Mouse (Mus musculus) cerebellum, adult 9-10 months (tissue): ENCODE results near the gene Gm10840.

Experiments used
- DNase-seq: peaks from one replicate; pipeline ENCODE4 v3.0.0; 2022

The Gm10840 gene

DNA sequence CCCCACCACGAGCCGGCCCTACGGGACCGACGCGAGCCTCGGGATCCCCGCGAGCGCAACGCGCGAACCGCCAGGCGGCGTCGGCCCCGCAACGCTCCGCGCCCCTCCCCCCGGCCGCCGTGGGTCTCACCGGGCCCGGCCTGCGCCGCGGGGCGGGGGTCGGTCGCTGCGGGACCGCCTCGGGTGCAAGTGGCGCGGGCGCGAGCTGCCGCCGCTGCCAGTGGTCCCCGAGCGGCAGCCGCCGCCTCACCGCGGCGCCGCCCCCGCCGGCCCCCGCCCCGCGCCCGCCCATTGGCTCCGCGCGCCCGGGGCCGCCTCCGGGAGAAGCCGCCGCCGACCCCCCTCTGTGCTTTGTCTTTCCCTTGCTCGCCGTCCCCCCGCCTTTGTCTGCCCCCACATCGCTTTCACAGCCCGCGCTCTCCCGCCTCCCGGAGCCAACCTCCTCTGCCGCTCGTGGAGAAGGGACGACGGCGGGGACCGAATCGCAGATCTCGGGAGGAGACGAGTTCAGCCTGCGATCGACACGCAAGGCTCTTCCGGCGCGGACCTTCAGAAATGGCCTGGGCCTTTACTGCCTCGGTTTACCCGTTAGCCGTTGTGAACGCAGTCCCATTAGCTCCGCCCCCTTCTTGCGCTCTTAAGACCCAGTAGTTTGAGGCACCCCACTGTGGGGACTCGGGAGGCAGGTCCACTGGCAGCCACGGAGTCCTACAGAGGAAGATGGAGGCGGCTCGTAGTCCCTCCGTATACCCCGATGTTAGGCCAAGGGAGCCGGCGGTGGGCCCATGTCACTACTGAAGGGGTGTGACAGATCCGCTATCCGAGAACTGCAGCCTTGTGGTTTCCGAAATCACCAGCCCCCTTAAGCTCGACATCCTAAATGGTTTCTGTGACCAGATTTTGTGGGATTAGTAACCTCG is 469 bp upstream of the Gm10840 start:
- DNase-seq = peak; percentile 84

DNA sequence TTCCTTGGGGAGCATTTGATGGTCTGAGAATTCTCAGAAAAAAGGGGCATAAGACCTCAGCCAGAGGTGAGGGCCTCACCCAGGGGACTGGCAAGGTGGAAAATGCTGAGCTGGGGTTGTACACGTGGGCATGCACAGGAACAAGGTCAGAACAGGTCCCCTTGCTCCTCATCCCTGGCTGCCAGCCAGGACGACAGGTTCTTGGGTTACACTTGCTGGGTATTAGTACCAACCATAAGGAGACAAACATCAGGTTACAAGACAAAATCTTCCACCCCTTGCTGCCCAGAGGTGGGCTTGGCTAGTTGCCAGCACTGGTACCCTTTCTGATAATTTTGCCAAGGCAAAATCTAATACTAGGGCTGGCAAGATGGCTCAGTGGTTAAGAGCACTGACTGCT is 1.6 kb downstream of the Gm10840 start:
- DNase-seq = no peak

DNA sequence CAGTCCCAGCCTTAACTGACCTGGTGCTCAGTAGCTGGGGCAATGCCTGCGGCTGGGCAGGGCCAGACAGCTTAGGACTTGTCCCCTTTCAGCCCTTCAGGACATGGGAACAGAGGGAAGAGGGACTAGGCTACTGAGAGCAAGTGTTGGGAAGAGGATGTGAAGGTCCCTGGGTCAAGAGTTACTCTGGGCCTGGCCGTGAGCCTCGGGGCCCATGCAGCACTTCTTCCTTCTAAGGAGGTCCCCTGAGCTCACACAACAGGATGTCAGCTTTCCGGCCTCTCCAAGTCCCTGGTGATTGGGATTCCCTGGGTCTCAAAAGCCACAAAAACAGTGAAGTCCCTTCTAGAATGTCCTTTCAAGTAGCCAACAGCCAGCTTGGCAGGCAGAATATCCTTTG is 2.9 kb downstream of the Gm10840 start:
- DNase-seq = peak; percentile 23

DNA sequence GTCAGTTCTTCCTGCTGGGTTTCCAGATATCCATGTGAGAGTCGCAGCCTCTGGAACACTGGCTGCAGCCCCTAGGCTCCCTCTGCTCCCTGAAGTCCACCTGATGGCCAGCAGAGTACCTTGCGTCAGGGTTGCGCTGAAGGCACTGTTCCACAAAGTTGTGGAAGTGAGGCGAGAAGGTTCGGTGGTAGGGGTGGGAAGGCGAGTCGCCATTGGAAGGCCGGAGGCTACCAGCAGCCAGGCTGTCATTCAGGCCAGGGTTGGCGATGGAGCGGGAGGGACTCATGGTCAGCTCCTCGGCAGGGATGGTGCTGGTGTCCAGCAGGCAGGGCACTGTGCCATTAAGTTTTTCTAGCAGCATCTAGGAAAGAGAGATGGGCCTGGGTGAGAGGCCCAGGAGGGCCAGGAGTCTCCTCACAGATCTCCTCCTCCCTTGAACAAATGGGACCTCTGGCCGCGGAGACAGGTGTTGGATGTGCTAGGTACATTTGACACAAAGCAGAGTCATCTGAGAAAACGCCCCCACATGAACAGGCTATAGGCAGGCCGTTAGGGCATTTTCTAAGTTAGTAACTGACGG is 4.0 kb downstream of the Gm10840 start:
- peak; percentile 29 for DNase-seq

DNA sequence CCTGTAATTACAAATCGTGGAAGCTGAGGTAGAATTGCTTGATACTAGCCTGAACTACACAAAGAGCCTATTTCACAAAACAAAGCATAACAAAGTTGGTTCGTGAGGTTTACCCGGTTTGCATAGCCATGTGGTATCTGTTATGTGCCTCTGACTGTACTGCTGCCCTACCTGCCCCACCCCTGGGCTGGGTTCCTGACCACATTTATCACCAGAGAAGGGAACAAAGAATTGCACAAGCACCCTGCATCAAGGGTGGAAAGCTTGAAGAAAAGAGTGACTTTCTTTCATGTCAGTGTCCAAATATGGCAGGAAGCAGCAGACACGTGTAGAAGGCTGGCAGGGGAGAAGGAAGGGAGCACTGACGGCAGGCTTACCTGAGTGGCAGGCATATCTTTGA is 6.8 kb downstream of the Gm10840 start:
- DNase-seq = no peak

DNA sequence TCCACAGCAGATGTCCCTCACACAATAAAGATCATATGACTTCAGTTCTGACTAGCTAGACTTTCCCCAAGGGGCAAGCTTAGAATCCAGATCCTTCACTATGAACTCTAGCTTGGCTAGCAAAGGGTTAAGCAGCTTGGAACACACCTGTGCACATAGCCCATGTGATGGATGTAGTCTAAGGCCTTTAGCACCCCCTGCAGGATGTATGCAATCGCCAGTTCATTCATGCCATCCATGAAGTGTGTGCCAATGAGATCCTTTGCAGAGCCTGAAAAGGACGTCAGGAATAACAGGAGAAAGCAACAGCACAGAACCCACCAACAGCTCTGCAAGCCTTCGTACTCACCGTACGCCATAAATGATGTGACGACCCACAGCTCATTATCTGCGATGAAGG is 10.2 kb downstream of the Gm10840 start:
- DNase-seq = no peak

DNA sequence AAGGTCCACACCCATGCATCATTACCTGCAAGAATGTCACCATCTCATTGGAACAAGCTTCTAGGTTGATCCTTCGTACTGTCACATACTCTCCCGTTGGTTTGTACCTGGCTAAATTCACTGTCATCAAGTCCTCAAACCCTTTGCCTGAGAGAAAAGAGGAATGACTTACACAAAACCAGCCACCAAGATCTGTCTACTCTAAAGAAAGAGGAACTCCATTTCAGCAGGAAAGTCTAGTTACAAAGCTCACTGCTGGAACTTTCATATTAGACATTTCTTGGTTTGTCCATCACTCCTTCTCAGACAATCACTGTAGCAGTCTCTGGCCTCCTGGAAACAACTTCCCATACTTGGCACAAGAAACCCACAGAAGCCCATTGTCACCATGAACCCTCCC is 12.6 kb downstream of the Gm10840 start:
- DNase-seq = no peak

DNA sequence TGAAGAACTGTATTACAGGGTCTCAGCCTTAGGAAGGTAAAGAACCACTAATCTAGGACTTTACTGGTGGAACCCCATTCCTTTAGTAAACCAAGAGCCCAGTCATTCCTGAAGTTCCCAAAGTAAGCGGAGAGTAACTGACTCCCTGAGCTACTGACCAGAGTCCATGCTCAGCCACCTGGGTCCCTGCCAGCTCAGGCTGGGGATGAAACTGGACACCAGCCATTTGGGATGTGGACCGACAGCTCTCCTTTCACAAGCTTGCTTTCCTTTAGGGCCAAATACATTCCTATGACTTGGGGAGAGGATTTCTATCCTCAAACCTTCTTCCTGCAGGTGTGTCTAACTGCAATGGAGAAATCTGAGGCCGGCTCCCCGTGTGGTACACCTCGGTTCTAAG is 13.7 kb downstream of the Gm10840 start:
- peak; percentile 76 for DNase-seq

DNA sequence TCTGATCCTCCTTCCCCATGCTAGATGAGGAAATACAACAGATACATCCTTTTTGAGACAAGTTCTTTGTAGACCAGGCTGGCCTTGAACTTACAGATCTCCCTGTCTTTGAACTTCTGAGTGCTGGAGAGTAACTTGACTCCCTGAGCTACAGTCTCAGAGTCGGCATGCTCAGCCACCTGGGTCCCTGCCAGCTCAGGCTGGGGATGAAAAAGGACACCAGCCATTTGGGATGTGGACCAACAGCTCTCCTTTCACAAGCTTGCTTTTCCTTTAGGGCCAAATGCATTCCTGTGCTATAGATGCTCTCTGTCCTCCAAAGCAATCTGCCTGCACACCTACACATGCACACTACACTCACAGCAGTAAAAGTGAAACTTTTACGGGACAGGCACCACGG is 14.4 kb downstream of the Gm10840 start:
- DNase-seq = peak; percentile 78

DNA sequence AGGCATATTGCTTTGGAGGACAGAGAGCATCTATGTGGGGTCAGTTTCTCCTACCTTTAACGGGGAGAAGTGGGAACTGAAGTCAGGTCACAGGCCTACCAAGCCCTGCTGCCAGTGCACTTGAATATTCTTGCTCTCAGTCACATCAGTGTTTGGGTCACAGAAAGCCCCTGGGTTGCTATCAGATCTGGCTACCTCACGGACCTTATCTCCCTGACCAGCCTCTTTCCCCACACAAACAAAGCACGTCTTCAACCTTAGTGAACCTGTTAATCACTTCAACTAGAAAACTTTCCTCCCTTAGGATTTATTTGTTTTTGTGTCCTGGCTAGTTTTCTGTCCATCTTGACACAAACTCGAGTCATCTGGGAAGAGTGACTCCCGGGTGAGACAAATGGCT is 15.7 kb downstream of the Gm10840 start:
- DNase-seq = no peak

DNA sequence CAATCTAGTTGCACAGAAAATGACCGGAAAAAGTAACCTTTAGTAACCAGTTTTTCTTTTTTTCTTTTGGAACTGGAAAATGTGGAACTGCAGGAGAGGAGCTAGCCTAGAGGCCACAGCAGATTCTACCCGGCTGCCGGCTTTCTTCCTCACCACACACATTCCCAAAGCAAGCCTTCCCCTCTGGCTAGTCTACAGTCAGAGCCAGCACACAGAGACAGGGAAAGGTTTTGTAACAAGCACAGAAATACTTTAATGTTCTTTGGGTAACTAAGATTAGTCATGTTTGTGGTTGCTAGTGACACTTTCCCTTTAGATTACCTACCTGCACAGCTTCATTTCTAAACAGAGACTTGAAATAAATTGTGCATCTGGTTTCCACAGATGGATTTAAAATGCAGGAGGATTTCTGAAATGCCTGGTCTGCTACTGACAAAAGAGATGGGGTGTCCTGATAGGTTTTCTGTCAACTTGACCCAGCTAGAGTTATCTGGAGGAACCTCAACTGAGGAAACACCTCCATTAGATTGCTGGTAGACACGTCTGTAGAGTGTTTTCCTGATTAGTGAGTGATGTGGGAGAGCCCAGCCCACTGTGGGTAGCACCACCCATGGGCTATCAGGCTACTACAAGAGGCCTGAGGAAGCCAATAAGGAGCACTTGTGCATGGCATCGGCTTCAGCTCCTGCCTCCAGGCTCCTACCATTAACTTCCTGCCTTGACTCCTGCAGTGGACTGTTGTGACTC is 17.6 kb downstream of the Gm10840 start:
- no peak for DNase-seq

DNA sequence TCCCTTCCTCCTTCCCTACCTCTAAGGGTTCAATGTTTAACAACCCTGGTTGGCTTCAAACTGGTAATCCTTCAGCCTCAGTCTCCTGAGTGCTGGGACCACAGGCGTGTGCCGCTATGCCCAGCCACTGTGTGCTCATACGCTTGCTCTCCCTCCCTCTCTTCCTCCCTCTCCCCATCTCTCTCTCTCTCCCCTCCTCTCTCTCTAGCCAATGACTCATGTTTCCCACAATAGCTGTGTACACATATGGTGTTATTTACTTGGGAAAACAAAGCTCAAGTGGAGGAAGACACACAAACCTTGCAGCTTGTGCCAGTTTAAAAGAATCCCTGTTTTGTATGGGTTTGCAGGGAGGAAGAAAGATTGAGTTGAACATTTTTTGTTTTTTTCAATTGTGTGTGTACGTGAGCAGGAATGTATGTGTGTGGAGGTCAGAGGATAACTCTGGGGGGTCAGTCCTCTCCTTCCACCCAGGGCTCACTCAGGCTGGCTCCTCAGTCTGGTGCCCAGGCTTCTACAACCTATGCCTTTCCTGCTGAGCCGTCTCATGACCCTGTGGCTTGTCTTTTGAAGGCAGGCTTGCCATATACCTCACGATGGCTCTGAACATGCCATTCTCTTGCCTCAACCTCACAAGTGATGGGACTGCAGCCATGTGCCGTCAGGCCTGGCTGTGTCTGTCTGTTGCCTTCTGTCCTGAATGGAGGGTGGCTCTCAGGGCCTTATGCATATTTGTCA is 19.2 kb downstream of the Gm10840 start:
- peak; percentile 93 for DNase-seq

DNA sequence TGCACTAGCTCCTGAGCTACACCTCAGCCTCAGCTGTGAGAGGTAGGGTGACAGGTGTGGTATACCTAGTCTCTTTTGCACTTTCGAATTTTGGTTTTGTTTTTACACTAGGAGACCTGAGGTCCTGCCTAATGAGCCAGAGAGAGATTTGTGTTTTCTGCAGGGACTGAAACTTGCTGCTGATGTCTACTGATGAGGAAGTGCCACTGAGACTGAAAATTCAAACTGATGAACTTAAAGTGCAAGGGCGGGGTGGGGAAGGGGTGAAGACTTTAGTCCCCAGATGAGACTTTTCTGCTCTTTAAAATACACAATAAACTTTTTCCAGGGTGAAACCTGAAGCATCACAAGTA is 19.8 kb downstream of the Gm10840 start:
- no peak for DNase-seq

DNA sequence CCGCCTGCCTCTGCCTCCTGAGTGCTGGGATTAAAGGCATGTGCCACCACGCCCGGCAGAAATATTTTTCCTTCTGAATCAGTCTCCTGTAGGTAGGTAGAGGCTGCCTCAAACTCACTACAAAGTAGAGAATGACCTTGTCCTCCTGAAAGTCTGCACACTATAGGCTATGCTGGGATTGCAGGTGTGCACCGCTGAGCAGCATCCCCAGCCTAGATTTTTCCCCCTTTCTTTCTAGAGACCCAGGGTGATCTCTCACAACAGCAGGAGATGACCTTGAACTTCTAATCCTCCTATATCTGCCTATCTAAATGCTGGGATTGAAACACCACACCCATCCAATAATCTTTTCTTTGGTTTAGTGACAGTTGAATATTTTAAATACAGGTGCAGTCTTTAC is 26.7 kb downstream of the Gm10840 start:
- DNase-seq = no peak

DNA sequence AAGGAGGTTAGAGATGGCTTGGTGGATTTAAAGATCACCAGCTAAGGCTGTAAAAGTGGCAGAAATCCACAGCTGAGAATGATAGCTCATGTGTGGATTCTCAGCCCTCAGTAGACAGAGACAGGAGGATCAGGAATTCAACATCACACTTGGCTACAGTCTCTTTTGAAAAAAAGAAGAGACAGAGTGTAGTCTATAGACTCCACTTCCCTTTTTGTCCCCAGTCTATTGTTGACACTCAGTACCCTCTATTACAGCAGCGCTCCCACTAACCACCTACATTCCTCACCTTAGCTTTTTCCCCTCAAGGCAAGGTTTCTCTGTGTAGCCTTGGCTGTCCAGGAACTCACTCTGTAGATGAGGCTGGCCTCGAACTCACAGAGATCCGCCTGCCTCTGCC is 31.1 kb downstream of the Gm10840 start:
- DNase-seq = no peak

DNA sequence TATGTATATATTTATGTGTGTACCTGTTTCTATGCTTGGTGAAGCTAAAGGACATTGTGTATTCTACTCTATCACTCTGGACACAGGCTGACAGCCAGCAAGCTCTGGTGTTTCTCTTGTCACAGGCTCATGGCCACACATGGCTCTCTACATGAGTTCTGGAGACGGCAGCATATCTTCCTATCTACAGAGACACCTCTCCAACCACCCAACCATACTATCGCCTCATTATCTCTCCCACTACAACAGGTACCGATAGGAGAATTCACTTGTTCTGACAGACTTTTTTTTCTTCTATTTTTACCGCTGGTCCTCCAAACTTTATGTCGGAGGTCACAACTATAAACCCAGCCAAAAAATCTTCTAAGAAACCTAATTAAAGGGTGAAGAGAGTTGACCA is 31.6 kb downstream of the Gm10840 start:
- no peak for DNase-seq

DNA sequence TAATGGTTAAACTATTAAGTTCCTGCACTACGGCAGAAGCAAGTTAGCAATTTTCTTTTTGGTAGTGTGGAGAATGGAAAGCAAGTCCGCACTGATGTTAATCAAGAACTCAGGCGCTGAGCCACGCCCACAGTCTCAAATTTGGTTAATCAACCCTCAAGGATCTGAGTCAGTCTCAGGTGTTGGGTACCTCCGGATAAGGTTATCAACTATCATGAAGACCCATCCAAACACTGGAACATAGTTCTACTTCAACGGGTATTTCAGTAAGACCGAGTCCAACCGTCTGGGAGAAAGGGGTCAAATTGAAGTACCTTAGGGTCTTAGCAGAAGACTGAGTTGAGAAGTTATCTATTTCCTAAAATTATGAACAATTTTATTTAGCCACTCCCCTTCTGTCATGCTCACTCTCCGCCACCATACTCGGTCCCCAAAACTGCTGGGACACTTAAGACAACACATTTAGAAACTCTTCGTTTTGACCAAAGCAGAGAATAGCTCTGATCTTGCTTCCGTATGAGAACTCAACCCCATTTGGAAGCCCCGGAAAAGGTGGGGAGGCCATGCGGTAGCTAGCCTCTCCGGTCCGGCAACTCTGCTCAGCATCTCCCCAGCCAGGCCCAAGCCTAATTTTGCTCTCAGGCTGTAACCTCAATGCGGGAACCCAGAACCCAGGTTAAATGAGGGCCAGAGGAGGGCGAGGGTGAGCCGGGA is 32.2 kb downstream of the Gm10840 start:
- peak; percentile 55 for DNase-seq

DNA sequence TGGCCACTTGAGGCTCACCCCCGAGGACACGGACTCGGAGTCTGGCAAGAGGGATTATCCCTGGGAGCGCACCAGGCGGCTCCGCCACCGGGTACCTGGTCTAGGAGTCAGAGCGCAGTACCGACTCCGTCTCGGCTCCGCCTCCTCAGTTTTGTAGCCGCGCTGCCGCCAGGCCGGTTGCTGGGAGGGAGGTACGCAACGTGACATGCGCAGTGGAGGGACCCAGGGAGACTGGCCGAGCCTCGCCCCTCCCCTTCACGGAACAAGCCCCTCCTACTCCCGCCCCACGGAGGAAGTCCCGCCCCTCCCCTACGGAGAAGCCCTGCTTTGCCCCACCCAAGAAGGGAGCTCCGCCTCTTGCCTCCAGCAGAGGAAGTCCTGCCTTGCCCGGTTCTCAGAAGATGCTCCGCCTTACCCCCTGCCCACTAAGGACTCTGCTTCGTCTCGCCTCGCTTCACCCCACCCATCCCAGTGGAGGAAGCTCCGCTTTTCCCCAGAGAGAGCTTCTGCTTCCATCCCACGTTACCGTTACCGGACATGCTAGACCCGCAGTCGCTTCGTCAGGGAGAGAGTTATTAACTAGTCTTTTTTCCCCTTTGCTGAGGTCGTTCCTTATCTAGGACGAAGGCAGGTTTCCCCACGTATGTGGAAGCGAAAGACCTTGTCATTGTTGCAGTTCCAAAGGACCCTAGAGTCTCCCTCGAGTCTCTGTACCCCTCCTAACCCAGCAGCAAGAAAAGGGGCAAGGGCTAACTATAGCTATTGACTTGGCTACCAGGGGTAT is 32.9 kb downstream of the Gm10840 start:
- DNase-seq = peak; percentile 95

DNA sequence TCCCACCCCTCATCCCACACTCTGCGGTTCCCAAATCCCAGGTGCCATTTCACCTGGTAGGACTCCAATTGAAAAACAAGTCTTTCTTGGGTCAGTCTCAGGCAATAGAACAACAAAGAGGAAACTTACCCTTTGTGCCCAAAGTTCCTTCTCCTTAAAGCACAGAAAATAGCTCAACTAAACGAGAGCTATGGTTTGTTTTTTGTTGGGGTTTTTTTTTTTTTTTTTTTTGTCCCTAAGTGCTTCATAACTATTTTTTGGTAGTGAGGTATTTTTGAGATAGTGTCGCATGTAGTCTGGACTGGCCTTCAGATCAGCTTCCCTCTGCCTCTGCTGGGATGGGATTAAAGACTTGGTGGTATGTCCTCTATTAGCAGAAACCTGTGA is 33.5 kb downstream of the Gm10840 start:
- DNase-seq = no peak

DNA sequence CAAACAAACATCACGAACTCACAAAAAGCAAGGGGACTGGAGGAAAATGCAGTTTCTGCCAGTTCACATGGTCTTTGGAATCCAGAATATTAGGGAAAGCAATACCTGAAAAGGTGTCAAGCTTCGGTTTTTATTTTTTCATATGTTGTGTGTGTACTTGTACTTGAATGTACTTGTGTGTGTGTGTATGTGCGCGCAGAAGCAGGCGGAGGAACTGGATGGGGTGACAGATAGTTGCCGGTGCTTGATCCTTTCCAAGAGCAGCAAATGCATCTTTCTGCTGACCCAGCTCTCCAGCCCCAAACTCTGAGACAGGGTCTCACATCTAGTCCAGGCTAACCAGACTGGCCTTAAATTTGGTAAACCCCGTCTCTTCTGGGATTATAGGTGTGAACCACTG is 34.2 kb downstream of the Gm10840 start:
- no peak for DNase-seq

DNA sequence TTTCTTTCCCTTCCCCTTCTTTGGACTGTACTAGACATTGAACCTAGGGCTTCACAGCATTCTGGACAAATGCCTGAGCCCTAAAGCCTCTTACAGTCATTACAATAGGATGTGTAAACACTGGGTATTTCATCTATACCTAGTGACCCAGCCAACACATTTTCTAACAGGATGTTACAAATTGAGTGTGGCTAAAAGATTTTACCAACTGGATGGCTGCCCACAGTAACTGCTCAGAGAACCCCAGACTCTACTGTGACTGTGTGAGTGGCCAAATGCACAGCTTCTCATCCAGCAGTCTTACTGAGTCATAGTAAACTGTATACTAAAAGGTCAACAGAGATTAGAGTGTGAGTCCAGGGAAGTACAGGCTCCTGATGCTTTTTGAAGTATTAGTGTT is 34.7 kb downstream of the Gm10840 start:
- DNase-seq = no peak

DNA sequence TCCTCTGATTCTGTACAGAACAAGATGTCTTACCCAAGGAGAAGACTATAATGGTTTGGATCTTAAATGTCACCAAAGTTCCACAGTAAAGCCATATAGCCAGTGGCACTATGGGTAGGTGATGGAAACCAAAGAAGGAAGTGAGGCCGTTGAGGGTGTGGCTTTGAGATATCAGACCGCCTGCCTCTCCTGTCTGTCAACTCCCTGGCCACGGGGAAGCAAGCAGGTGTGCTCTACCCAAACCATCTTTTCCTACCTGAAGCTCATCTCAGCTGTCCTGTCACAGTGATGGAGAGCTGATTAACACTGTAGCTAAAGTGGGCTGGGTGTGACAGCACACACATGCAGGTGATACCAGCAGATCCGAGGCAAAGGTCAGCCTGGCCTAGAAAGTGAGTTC is 37.6 kb downstream of the Gm10840 start:
- DNase-seq = no peak
